Mouse (Mus musculus): ENCODE measurements around the gene Nup107. TPM values are rescaled to one million over a fixed set of nuclear protein-coding genes. Genes with fewer than 3 reads are reported as not detected.

The Nup107 gene
- total and polyA plus RNA-seq, 3 experiments, result 1.9 to 14.7 (median 14.0) TPM

DNA sequence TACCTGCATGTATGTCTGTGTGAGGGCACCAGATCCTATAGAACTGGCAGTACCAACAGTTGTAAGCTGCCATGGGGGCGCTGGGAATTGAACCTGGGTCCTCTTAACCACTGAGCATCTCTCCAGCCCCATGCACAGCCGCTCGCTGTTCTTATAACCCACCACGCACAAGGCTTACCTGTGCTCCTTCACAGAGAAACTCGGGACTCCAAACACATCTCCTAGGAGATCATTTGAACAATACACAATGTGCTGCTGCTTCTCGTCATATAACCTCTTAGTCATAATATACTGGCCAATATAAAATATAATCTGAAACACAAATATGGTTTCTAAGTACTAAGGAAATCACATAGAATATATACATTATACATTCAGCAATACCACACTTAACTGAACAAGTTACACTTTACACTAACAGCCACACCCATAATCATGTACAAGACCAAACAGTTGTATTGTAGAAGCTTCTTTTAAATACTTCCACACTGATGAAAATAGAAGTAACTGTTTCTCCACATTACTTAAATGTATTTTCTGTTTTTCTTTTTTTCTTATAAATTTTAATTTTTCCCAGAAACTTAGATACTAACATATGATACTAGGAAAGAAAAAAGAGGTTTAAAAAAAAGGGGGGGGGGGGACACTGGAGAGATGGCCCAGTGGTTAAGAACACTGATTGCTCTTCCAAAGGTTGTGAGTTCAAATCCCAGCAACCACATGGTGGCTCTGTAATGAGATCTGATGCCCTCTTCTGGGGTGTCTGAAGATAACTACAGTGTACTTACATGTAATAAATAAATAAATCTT lies 90.3 kb downstream of the Nup107 start:
- no peak for DNase-seq

DNA sequence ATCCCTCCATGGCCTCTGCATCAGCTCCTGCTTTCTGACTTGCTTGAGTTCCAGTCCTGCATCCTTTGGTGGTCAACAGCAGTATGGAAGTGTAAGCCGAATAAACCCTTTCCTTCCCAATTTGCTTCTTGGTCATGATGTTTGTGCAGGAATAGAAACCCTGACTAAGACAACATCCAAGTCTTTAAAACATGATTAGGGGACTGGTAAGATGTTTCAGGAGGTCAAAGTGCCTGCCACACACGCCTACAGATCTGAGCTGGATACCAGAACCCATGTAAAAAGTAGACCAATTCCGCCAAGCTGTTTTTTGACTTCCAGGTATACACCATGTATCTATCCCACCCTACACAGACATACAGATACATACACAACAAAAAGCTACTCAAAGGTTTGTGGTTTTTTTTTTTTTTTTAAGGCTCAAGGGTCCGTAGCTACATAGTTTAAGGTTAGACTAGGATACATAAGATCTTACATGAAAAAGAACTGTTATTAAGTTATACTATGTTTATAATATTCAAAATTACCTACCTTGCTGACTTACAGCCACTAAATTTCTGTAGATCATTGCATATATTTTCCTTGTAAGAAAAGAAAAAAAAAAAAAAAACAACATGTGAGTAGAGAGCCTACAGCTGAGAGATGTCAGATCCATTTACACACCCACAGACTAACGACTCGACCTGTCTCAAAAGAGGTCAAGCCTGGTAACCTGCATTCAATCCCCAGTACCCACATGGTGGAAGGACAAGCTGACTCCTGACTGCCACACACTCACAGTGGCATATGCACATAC lies 91.3 kb downstream of the Nup107 start:
- no peak for DNase-seq

Other genes starting within 250 kb of the Nup107 start
- gene Cpm, start 163.2 kb downstream of the Nup107 start, total RNA-seq (2021), result 10 to 100 TPM; 21.4 to 29.3 TPM
- gene Cpm, start 163.2 kb downstream of the Nup107 start, polyA plus RNA-seq (2012; rRNA removed), result 14.6 and 19.2 TPM in 2 replicates
- 10 to 100 TPM; 47.0 to 55.4 TPM for gene Mdm2, start 81.9 kb downstream of the Nup107 start, total RNA-seq (2021)
- 145 and 155 TPM in 2 replicates for gene Mdm2, start 81.9 kb downstream of the Nup107 start, polyA plus RNA-seq (2012; rRNA removed)
- gene Slc35e3, start 46.3 kb downstream of the Nup107 start, total RNA-seq (2021), result 10 to 100 TPM; 10.4 to 20.4 TPM
- 9.1 and 9.2 TPM in 2 replicates for gene Slc35e3, start 46.3 kb downstream of the Nup107 start, polyA plus RNA-seq (2012; rRNA removed)
- 100 to 1,000 TPM; 115 to 119 TPM for gene Rap1b, start 53.3 kb upstream of the Nup107 start, total RNA-seq (2021)
- gene Rap1b, start 53.3 kb upstream of the Nup107 start, polyA plus RNA-seq (2012; rRNA removed), result 7.2 and 9.6 TPM in 2 replicates

Measured in adrenal gland, adult 2 months (tissue).